Mouse (Mus musculus): ENCODE measurements at regions not wholly inside any gene's neighbourhood (a gene's known extent, or its start where the extent isn't known, plus 50 kb on each side); places are given as distances from the start of the nearest gene placed in this dataset.

GRCm38 (mm10) chr10:92106331-92106730, 615.9 kb downstream of the Nedd1 start:
- TF ChIP-seq CTCF (IDR thresholded peaks at IDR 0.05; ENCODE audit: extremely low read depth, insufficient read depth, low read length), result no peak
- no peak for TF ChIP-seq POLR2A (IDR thresholded peaks at IDR 0.05; ENCODE audit: extremely low read depth, insufficient read depth, low read length)

All from cortical plate, adult 2 months (tissue).